Mouse (Mus musculus) liver, postnatal 0 days (tissue): Measurements from ENCODE around the gene Fcor.

Source experiments
- CTCF ChIP-seq: sonication (generic); IDR thresholded peaks from 2 replicates; pipeline ENCODE4 v1.5.1; 2016; ENCODE audit warnings: antibody characterized with exemption, low read depth
- EP300 ChIP-seq: IDR thresholded peaks from 2 replicates; pipeline ENCODE4 v1.6.1; 2016; ENCODE audit warnings: antibody characterized with exemption, low read depth, mild to moderate bottlenecking

DNA sequence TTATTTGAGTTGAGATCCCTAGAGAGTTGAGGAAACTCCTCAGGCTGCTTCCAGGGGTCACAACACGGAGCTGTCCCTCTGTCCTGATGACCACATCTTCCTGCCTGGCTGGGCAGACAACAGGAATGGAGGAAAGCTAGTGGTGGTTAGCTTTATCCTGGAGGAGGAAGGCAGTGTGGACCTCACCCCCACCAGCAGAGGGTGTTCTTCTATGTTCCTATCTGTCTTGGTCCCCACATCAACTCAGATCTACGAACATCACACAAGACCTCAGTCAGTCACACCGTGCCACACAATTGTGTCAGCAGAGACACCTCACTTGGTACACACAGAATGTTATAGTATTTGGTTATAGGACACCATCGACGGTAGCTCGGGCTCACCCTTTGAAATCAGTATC is 15.4 kb upstream of the Fcor start:
- TF ChIP-seq CTCF, result peak; percentile 38
- TF ChIP-seq EP300, result no peak
